Mouse (Mus musculus) megakaryocyte-erythroid progenitor cell, adult 5 weeks (primary cell): ENCODE results near the gene Gm2035. TPM values are rescaled to one million over a fixed set of nuclear protein-coding genes. Genes with fewer than 3 reads are reported as not detected.

ENCODE experiments used
- polyA plus RNA-seq: library from polyadenylated mRNA; stranded (reverse); fragments of >175 nt; gene quantifications from 2 replicates; pipeline ENCODE4 v1.2.3, GENCODE M21; 2012

Gm2035 gene
- not detected in 2 replicates for polyA plus RNA-seq

GRCm38 (mm10) chr12:87919721-87920120 lies at the start of gene Gm2035:
Gene Gm2035, minus strand, starts transcription at chr12:87919857.

DNA sequence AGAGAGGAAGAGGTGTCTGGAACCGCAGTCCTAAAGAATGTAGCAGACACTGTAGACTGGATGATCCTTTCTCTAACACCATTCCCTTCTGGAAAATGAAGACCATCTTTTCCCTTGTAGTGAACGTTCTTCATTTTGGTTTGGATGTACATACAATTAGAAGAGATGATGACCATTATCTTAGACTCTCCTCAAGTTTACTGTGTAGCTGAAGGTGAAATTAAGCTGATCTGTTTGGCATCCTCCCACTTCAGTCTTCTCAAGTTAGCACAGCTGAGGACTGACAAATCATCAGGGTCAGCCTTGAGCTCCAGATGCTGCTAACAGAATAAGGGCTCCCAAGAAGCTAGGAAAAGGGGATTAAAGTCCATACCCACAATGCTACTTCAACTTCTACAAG lies 34.1 kb upstream of the Gm2035 start, which contains the start of gene Gm2042:
Gene Gm2042 (plus strand): TSS at position 301 of the 400 bp plus-strand sequence.

DNA sequence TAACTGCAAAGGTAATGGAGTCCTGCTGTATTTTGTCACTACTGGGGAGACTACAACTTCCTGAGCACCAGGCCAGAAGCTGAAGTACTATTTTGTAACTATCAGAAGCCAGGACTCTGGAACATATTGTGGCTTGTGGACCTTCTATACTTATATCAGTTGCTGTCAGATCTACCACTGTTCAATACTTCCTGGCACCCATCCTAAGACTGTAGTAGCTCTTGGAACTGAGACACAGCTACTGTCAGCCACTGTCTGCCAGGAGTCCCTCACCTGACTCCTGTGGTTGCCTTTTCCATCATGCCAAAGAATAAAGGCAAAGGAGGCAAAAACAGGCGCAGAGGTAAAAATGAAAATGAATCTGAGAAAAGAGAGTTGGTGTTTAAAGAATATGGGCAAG lies 24.6 kb downstream of the Gm2035 start, which contains the start of gene Gm2022:
Gene Gm2022 (plus strand): TSS at position 301 of the 400 bp plus-strand sequence.

DNA sequence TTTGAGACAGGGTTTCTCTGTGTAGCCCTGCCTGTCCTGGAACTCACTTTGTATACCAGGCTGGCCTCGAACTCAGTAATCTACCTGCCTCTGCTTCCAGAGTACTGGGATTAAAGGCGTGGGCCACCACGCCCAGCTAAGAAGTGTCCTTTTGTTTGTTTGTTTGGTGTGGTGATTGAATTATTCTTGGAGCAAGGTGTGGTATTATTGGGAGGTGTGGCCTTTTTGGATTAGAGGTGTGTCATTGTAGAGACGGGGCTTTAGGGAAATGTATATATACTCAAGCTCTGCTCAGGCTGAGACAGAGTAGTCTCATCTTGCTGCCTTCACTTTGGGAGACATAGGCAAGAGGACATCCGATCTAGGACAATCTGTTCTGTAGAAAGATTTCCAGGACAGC lies 45.9 kb downstream of the Gm2035 start, which contains the start of gene Gm2016:
Gene Gm2016 (plus strand): TSS at position 301 of the 400 bp plus-strand sequence.

Other genes starting within 250 kb of the Gm2035 start
- not detected in 2 replicates for gene Gm21319, start 144.1 kb downstream of the Gm2035 start, polyA plus RNA-seq
- not detected in 2 replicates for gene Gm21936, start 124.3 kb downstream of the Gm2035 start, polyA plus RNA-seq
- not detected in 2 replicates for gene BB287469, start 103.3 kb downstream of the Gm2035 start, polyA plus RNA-seq
- gene Gm2001, start 77.5 kb downstream of the Gm2035 start, polyA plus RNA-seq, result not detected in 2 replicates
- gene Gm2016, start 45.8 kb downstream of the Gm2035 start, polyA plus RNA-seq, result not detected in 2 replicates
- not detected in 2 replicates for gene Gm2022, start 24.5 kb downstream of the Gm2035 start, polyA plus RNA-seq
- gene Gm2042, start 34.2 kb upstream of the Gm2035 start, polyA plus RNA-seq, result 0.02 TPM in 1 of 2 replicates, not detected in the other
- gene Gm2075, start 92.0 kb upstream of the Gm2035 start, polyA plus RNA-seq, result not detected in 2 replicates
- not detected in 2 replicates for gene Gm6803, start 98.9 kb upstream of the Gm2035 start, polyA plus RNA-seq
- not detected in 2 replicates for gene Gm2056, start 107.1 kb upstream of the Gm2035 start, polyA plus RNA-seq
- gene Gm16368, start 163.8 kb upstream of the Gm2035 start, polyA plus RNA-seq, result not detected in 2 replicates